Mouse (Mus musculus) megakaryocyte, embryonic 14.5 days (primary cell): Measurements from ENCODE around the gene Fbxw9.

Experiments used
- FLI1 ChIP-seq: IDR thresholded peaks from 2 replicates; pipeline ENCODE4 v1.6.1; 2012; ENCODE audit warnings: low read length, inconsistent platforms, mixed read lengths
- GATA1 ChIP-seq: IDR thresholded peaks from 3 replicates; pipeline ENCODE4 v1.6.1; 2012; ENCODE audit warnings: mixed read lengths, low read length, inconsistent platforms, borderline replicate concordance

GRCm38 (mm10) chr8:85011242-85011641 is 48.6 kb upstream of the Fbxw9 start:
- TF ChIP-seq GATA1 (no peak), FLI1 (no peak)
